Mouse (Mus musculus) layer of hippocampus, adult 9-10 months (tissue): ENCODE measurements at regions not wholly inside any gene's neighbourhood (a gene's known extent, or its start where the extent isn't known, plus 50 kb on each side); places are given as distances from the start of the nearest gene placed in this dataset.

ENCODE experiments used
- DNase-seq: peaks from one replicate; pipeline ENCODE4 v3.0.0; 2022; ENCODE audit warnings: low spot score

DNA sequence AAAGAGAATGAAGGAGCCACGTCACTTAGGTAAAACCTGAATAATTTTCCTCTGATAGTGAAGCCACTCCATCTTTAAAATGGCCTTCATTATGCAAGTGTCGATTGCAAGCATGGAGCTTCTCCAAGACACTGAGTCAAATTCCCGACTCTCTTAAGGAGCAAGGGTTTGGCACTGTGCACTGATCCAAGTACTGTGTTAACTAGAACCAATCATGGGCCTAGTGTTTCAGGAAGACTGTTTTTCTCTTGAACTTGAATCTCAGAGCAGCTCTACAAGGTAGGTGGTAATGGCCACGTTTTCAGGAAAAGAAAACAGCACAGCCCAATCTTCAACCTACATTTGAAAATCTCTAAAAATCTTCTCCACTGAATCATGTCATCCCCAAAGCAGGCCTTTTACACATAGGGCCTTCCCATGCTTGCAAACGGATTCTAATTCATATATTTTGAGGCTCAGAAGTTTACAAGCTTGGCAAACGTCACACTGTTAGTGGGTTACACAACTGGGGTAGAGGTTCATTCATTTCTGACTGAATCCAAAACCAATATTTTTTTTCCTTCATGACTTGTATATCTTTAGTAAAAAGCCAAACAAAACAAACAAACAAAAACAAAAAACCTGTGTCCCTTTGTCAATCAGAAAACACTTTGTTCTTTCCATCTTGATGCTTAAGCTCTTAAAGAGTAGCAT is 342.2 kb upstream of the Zfp462 start:
- DNase-seq: no peak

GRCm38 (mm10) chr4:54610101-54610500 is 334.7 kb upstream of the Zfp462 start:
- DNase-seq: no peak

GRCm38 (mm10) chr4:54611990-54612980 is 332.6 kb upstream of the Zfp462 start:
- no peak for DNase-seq

GRCm38 (mm10) chr4:54613076-54613475 is 331.8 kb upstream of the Zfp462 start:
- DNase-seq: no peak

- DNase-seq: no peak
These were observed 331.2 kb upstream of the Zfp462 start for GRCm38 (mm10) chr4:54613611-54614010.

DNA sequence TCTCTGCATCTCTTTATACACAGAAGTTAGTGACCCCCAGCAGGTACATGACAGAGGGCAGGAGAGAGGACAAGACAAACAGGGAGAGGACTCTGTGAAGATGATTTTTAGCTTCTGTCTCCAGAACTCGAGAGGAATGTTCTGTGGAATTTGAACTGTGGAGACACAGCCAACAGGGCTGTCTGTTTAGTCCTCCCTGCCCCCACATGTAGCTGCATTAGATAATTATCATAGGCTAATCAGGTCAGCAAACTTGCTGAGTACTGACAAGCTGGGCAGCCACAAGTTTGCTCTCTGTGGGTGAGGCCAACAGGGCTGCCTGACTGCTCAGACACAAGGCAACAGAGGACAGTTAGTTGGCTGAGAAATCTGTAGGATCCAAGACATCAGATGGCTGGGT is 329.0 kb upstream of the Zfp462 start:
- no peak for DNase-seq

DNA sequence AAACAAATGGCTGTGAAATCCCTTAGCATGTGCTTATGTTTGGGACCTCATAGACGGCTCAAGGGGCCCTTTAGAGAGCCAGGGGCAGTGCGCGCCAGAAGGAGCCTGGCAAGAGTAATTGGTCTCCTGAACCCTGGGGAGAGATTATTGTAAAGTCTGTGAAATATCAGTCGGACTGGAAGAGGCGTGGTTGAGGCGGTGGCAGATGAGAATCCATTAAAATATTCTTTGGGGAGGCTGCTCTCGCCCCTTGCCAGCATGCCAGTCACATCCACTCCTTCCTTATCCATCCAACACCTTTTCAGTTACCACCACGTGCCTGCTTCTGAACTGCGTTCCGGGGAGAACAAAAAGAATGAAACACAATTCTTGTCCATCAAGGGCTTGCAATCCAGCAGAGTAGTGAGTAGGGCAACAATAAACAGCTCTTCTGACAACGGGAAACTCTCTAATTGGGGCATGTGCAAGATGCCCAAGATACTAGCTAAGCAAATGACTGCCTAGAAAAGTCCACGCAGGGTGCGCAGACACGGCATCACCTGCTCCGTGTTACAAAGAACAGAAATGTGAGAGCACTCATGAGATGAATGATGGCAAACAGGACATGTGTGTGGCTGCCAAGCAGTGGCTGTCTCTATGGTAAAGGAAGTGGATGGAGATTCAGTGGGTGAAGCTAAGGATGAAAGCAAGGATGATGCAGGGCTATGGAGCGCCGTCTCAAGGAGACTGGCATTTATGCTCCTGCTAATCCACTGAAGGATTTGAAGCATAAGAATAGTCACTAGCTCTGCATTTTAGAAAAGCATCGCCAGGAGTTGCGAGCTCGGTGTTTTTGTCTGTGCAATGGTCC is 320.6 kb upstream of the Zfp462 start:
- DNase-seq: no peak

GRCm38 (mm10) chr4:54636986-54637641 is 307.7 kb upstream of the Zfp462 start:
- no peak for DNase-seq

- DNase-seq: no peak
These were observed 298.8 kb upstream of the Zfp462 start for GRCm38 (mm10) chr4:54646033-54646432.

GRCm38 (mm10) chr4:54646459-54646858 is 298.4 kb upstream of the Zfp462 start:
- no peak for DNase-seq

- no peak for DNase-seq
These were observed 296.6 kb upstream of the Zfp462 start for GRCm38 (mm10) chr4:54648254-54648653.

DNA sequence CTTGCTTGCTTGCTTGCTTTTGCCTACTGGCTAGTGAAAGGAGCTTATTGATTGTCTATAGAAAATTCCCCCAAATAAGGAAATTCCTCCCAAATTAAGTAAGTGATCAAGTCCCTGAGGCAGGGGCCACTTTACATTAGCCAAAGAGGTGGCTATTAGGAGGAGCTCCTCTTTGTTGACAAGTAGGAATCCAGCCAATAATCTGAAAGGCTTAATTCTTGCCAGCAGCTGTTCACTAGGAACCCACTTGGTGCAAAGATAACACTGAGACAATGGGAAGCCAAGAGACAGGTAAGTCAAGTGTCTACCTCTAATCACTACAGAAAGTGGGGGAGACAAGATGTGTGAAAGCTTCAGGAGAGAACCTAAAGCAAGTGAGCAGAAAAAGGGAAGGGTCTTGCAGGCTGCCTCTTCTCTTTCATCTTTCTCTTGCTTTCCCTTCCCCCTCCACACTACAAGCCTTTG is 293.2 kb upstream of the Zfp462 start:
- no peak for DNase-seq

DNA sequence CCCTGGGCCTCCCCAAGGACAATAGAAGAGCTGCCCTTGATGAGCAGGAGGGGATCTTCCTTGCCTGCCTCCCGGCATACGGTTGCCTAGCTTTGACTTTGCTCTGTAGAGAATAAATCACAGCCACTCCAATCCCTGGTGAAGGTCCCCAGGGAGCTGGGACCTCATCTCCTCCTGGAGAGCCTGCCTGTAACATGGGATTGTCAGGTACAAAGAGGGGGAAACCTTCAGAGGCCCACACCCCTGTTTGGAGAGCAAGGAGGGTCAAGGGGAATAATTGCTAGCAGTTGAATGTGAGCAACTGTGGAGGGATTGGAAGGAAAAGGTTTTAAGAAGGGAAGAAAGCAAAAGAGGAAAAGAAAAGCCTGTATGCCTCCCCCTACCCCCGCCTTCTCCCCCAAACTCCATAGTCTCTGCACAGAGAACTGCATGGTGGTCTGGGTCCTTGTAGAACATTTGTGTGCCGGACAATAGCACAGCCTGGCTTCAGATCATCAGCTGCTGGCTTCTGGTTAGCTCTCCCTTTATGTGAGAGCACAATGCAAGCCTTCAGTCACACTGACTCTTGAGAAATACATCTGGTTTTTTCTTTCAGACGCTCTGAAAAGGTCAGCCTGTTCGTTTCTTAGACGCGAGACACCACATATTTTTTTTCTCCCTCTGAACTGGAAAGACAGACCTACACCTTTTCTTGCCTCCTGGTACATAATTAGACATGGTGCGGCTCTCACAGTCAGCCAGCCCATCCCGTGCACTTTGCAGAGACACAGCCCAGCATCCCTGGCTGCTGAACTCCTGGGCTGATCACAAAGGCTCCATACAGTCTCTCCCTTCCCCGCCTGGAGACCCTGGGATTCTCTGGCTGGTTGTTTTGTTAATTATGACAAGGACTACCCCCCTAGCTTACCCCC is 292.5 kb upstream of the Zfp462 start:
- no peak for DNase-seq

GRCm38 (mm10) chr4:54653097-54653776 is 291.6 kb upstream of the Zfp462 start:
- DNase-seq: no peak
